Mouse (Mus musculus) midbrain, embryonic 12.5 days (tissue): ENCODE data around the gene 5730455P16Rik. TPM values are rescaled to one million over a fixed set of nuclear protein-coding genes. Genes with fewer than 3 reads are reported as not detected.
A peak's percentile ranks its signal among the peaks of the same experiment; 100 is the strongest.
"Not testable (repeated sequence)": the region's sequence is repeated elsewhere in the genome, so short reads cannot be mapped to it uniquely, and the experiment has no call there.

ENCODE experiments used
- ATAC-seq: fragments of 200-750 bp; cut with Nextera tagmentation; 2 replicates; pipeline ENCODE4 v1.8.0; 2017; ENCODE audit warnings: low read depth, moderate TSS enrichment, moderate library complexity; ENCODE audit not compliant: low FRiP score
- H3K27ac ChIP-seq: fragments of 300-500 bp; sonication (generic); replicated peaks from 2 replicates; pipeline ENCODE4 v1.5.1; 2016; ENCODE audit warnings: mild to moderate bottlenecking
- H3K27me3 ChIP-seq: fragments of 300-500 bp; sonication (generic); 2 replicates; pipeline ENCODE4 v1.6.1; 2016; ENCODE audit warnings: mild to moderate bottlenecking
- H3K36me3 ChIP-seq: fragments of 300-500 bp; sonication (generic); 2 replicates; pipeline ENCODE4 v1.6.1; 2016
- H3K4me1 ChIP-seq: fragments of 300-500 bp; sonication (generic); 2 replicates; pipeline ENCODE4 v1.6.1; 2016
- H3K4me2 ChIP-seq: fragments of 300-500 bp; sonication (generic); replicated peaks from 2 replicates; pipeline ENCODE4 v1.6.1; 2016; ENCODE audit warnings: mild to moderate bottlenecking, moderate library complexity
- H3K4me3 ChIP-seq: fragments of 300-500 bp; sonication (generic); 2 replicates; pipeline ENCODE4 v1.5.1; 2016; ENCODE audit warnings: mild to moderate bottlenecking
- H3K9ac ChIP-seq: fragments of 300-500 bp; sonication (generic); replicated peaks from 2 replicates; pipeline ENCODE4 v1.6.1; 2016; ENCODE audit warnings: mild to moderate bottlenecking, moderate library complexity
- H3K9me3 ChIP-seq: fragments of 300-500 bp; sonication (generic); 2 replicates; pipeline ENCODE4 v1.6.1; 2016; ENCODE audit warnings: mild to moderate bottlenecking
- WGBS: fragments of 180-500 bp; shearing (Covaris S2); methylation state at CpG from one replicate; pipeline ENCODE4 v1.1.7; 2016; 5-methylcytosine and 5-hydroxymethylcytosine counted together
- polyA plus RNA-seq: library from polyadenylated mRNA; unstranded; fragments of >200 nt; fragmentation: Nextera tagmentation; extraction: Ambion mirVana; gene quantifications from 2 replicates; pipeline ENCODE4 v1.2.1, GENCODE M21; 2016

Gene 5730455P16Rik
- 31.4 and 34.4 TPM in 2 replicates for polyA plus RNA-seq

DNA sequence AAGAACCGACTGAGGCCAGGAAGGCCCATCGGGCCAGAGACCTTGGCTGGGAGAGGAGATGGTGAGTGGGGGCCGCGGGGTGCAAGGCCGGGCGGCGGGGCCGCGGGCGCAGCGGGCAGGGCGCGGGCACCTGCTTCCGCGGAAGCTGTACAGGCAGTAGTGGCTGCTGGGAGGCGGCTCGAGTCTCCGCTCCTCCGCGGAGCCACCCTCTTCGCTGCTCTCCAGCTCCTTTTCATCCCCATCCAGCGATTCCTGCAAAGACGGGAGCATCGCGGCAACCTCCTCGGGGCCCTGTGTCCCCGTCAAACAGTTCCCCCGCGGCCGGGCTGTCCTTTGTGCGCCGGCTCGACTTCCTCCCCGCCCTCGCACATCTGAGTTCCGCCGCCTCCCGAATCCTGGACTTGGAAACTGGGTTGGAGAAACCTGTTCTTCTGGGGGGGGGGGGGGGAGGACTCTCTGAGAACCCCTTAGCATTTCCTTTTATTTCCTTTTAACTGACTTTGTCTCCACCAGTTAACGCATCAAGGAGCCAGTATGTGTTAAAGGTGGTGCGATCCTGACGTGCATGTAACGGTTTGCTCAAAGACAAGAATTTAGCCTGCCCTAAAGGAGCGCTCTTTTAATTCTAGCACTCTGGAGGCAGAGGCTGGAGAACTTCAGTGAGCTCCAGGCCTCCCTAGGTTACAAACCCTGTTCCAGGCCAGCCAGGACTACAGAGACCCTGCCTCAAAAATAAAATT lies at the start of gene 5730455P16Rik:
TSS of gene 5730455P16Rik (minus strand) at position 323 of the 740 bp plus-strand sequence.
- Histone ChIP-seq H3K36me3 (peaks cover 17% of the 10 kb centered on the region), H3K4me3 (peak within 1 kb of the TSS; percentile 85), H3K9me3 (no peaks in the 10 kb centered on the region), H3K27ac (peak within 1 kb of the TSS; percentile 96), H3K4me1 (peaks cover 8% of the 10 kb centered on the region), H3K27me3 (no peaks in the 10 kb centered on the region), H3K4me2 (peak within 1 kb of the TSS; percentile 77), H3K9ac (peak within 1 kb of the TSS; percentile 96)
- 2% methylated on average over 43 of the region's 43 CpGs for WGBS
- peak; percentile 83 for ATAC-seq

DNA sequence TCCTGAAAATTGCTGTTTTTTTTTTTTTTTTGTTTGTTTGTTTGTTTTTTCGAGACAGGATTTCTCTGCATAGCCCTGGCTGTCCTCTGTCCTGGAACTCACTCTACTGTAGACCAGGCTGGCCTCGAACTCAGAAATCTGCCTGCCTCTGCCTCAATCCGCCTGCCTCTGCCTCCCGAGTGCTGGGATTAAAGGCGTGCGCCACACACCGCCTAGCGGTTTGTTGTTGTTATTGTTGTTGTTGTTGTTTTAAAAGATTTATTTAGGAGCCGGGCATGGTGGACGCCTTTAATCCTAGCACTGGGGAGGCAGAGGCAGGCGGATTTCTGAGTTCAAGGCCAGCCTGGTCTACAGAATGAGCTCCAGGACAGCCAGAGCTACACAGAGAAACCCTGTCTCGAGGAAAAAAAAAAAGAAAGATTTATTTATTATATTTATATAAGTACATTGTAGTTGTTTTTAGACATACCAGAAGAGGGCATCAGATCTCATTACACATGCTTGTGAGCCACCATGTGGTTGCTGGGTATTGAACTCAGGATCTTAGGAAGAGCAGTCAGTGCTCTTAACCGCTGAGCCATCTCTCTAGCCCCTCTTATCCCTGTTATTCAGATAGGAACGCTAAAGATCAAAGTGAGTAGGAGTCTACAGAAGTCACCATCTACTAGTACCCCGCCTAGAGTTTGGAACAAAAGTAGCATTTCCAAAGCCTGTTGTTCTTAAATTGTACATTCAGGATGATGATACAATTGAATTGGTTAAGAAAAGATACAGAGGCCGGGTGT lies 48.4 kb upstream of the 5730455P16Rik start:
- not testable (repeated sequence) for H3K9me3 ChIP-seq, H3K9ac ChIP-seq, H3K27ac ChIP-seq, H3K4me3 ChIP-seq, H3K4me1 ChIP-seq, H3K36me3 ChIP-seq, H3K4me2 ChIP-seq, H3K27me3 ChIP-seq, ATAC-seq
- WGBS: 84% methylated on average over 16 of the region's 16 CpGs

DNA sequence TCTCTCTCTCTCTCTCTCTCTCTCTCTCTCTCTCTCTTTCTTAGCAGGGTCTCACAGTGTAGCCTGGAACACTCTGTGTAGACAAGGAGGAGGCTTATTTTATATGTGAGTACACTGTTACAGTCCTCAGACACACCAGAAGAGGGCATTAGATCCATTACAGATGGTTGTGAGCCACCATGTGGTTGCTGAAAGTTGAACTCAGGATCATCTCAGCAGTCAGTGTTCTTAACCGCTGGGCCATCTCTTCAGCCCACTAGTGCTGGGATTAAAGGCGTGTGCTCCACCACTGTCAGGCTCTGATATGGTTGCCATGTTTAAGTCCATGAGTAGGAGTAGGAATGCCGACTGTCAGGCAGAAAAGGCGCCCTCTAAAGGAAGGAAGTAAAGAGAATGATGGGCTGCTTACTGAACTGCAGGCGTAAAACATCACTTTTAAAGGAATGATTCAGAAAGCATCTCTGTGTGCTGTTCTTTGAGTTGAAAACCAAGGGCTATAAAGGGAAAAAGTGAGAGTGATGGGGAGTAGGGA lies 47.5 kb upstream of the 5730455P16Rik start:
- 64% methylated on average over 5 of the region's 5 CpGs for WGBS
- no peak overlapping the region for H3K4me2 ChIP-seq
- no peak overlapping the region for H3K4me3 ChIP-seq
- H3K4me1 ChIP-seq: peaks cover 9% of the 10 kb centered on the region
- ATAC-seq: no peak
- H3K9ac ChIP-seq: no peak overlapping the region
- no peak overlapping the region for H3K27ac ChIP-seq
- no peaks in the 10 kb centered on the region for H3K27me3 ChIP-seq
- no peaks in the 10 kb centered on the region for H3K9me3 ChIP-seq
- H3K36me3 ChIP-seq: no peaks in the 10 kb centered on the region

DNA sequence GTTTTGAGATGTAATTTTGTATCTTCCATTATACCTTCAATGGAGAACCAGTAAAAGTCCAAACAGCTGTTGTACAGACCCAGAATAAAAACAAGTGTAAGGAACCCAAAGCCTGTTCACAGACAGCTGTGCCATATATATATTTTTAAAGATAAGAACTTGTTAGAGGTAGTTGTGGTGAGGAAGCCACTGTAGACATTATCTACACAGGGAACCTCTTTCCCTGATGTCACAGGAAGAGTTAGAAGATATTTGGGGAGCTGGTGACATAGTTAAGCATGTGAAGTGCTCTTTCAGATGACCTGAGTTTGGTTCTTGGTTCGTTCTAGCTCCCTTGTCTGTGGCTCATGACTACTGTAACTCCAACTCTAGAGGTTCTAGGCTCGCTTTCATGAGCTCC lies 46.9 kb upstream of the 5730455P16Rik start:
- Histone ChIP-seq H3K4me3 (no peak overlapping the region), H3K27ac (no peak overlapping the region), H3K36me3 (no peaks in the 10 kb centered on the region), H3K4me2 (no peak overlapping the region), H3K9me3 (no peaks in the 10 kb centered on the region), H3K4me1 (peaks cover 5% of the 10 kb centered on the region), H3K9ac (no peak overlapping the region), H3K27me3 (no peaks in the 10 kb centered on the region)
- 81% methylated on average over 2 of the region's 2 CpGs for WGBS
- ATAC-seq: no peak

DNA sequence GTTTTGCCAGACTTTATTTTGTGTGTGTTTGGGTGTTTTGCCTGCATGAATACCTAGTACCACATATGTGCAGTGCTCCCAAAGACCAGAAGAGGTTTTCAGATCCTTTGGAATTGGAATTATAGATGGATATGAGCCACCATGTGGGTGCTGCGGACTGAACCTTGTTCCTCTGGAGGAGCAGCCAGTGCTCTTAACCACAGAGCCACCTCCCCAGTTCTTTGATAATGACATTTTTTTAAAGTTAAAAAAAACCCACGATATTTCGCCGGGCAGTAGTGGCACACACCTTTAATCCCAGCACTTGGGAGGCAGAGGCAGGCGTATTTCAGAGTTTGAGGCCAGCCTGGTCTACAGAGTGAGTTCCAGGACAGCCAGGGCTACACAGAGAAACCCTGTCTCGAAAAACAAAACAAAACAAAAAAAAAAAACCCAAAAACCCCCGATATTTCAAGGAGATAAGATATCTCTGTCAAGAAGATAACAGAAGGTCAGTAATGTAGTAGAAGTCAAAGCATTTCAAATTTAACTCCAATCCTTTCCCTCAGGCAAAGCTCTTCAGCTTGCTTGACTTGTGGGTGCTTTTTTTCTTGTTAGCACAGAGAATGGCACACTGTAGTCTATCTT lies 43.7 kb upstream of the 5730455P16Rik start:
- Histone ChIP-seq H3K4me1 (no peaks in the 10 kb centered on the region), H3K27me3 (no peaks in the 10 kb centered on the region), H3K9me3 (no peaks in the 10 kb centered on the region), H3K27ac (no peak overlapping the region), H3K36me3 (peaks cover 8% of the 10 kb centered on the region), H3K9ac (no peak overlapping the region), H3K4me2 (no peak overlapping the region), H3K4me3 (no peak overlapping the region)
- ATAC-seq: no peak
- 91% methylated on average over 7 of the region's 7 CpGs for WGBS

DNA sequence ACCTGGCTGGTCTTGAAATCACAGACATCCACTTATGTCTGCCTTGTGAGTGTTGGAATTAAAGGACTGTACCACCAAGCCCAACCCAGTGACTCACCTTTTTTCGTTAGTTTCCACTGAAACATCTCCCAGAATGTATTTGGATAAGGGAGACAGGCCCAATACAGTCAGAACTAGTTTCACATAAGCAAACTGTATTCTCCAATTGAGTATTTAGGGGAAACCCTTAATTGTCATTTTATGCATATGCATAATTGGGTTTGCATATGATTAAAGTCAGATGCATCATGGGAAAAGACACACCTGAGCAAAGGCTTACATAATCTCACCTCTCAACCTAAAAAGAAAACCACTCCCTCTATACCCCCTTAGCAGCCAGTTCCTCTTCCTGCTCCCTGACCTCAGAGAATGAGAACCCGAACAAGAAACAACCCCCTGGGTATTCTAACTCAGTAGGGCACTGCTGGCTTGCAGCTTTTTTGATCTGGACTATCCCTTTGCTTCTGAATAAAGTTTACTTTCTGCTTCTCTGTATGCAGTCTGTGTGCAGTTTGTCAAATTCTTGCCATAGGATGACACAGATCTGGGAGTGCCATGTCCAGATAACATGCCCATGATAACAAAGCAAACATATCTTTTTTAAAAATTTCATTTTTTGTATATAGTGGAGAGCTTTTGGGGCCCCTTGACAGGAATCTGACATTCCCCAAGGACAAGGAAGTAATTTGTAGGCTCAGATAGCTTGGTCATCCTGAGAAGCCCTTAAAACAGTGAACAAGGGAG lies 42.6 kb upstream of the 5730455P16Rik start:
- Histone ChIP-seq H3K27me3 (no peaks in the 10 kb centered on the region), H3K9ac (no peak overlapping the region), H3K4me3 (no peak overlapping the region), H3K27ac (no peak overlapping the region), H3K4me2 (no peak overlapping the region), H3K4me1 (no peaks in the 10 kb centered on the region), H3K36me3 (peaks cover 14% of the 10 kb centered on the region), H3K9me3 (no peaks in the 10 kb centered on the region)
- 67% methylated on average over 2 of the region's 2 CpGs for WGBS
- no peak for ATAC-seq

DNA sequence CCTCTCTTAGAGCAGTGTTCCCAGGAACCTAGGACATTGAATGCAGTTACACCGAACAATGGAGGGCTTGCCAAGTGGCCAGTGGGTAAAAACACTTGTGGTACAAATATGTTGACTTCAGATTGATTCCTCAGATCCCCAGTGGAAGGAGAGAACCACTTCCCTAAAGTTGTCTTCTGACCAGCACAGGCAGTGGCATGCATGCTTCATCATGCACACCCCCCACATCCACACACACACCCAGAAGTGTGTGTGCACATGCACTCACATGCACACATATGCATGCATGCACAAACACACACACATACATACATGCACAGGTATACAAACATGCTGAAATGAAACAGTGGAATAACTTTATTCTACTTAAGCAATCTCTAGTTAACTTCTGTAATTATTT lies 41.9 kb upstream of the 5730455P16Rik start:
- Histone ChIP-seq H3K9ac (no peak overlapping the region), H3K9me3 (no peaks in the 10 kb centered on the region), H3K27me3 (no peaks in the 10 kb centered on the region), H3K27ac (no peak overlapping the region), H3K36me3 (peaks cover 20% of the 10 kb centered on the region), H3K4me3 (no peak overlapping the region), H3K4me1 (no peaks in the 10 kb centered on the region), H3K4me2 (no peak overlapping the region)
- WGBS: 85% methylated on average over 1 of the region's 1 CpGs
- no peak for ATAC-seq

DNA sequence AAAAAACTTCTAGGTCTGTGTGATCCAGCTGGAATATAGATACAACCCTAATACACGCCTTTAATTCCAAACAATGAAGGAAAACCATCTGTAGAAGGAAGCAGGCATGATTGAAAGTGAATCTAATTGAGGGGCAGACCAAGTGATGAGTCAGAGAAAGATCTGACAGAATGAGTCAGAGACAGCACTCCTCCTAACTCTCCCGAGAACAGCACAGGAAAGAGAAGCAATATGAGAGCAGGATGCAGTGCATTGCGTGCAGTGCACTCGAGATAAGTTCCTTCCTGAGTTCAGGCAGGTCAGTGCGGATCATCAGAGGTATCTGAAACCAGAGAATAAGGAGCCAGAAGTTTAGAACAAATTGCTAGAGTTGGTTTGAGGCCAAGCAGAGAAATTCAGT lies 39.3 kb upstream of the 5730455P16Rik start:
- no peak overlapping the region for H3K4me2 ChIP-seq
- H3K36me3 ChIP-seq: peaks cover 25% of the 10 kb centered on the region
- no peaks in the 10 kb centered on the region for H3K9me3 ChIP-seq
- ATAC-seq: no peak
- no peaks in the 10 kb centered on the region for H3K27me3 ChIP-seq
- no peak overlapping the region for H3K9ac ChIP-seq
- no peak overlapping the region for H3K4me3 ChIP-seq
- 96% methylated on average over 5 of the region's 5 CpGs for WGBS
- H3K4me1 ChIP-seq: no peaks in the 10 kb centered on the region
- no peak overlapping the region for H3K27ac ChIP-seq

DNA sequence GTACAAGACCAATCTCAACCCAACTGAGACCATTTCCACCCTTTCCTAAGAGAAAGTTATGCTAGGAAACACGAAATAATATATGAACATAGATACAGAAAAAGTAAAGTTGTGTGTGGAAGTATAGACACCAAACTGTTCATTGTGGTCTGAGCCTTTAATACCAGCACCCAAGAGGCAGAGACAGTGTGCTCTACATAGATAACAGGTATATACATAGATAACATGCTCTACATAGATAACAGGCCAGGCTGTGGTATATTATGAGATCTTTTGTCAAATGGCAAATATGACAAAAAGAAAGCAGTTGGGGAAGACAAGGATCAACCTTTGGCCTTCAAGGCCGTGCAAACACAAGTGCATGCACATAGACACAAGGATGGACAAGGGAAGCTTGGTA lies 32.5 kb upstream of the 5730455P16Rik start:
- 96% methylated on average over 2 of the region's 2 CpGs for WGBS
- Histone ChIP-seq H3K36me3 (peaks cover 51% of the 10 kb centered on the region), H3K4me3 (no peak overlapping the region), H3K4me2 (no peak overlapping the region), H3K9me3 (no peaks in the 10 kb centered on the region), H3K9ac (no peak overlapping the region), H3K4me1 (no peaks in the 10 kb centered on the region), H3K27me3 (no peaks in the 10 kb centered on the region), H3K27ac (no peak overlapping the region)
- no peak for ATAC-seq

DNA sequence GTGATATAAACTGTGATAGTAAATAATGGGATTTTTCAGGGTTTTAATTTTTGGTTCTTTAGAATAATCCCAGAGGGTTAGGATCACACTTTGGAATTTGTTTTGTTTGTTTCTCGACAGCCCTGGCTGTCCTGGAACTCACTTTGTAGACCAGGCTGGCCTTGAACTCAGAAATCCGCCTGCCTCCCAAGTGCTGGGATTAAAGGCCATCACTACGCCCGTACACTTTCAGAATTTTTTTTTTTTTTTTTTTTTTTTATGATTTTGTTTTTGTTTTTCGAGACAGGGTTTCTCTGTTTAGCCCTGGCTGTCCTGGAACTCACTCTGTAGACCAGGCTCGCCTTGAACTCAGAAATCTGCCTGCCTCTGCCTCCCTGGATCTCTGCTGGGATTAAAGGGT lies 30.0 kb upstream of the 5730455P16Rik start:
- not testable (repeated sequence) for H3K9ac ChIP-seq, H3K4me2 ChIP-seq, H3K27me3 ChIP-seq, H3K27ac ChIP-seq, H3K4me3 ChIP-seq, ATAC-seq, H3K4me1 ChIP-seq, H3K9me3 ChIP-seq
- WGBS: 92% methylated on average over 6 of the region's 6 CpGs
- H3K36me3 ChIP-seq: peaks cover 58% of the 10 kb centered on the region

DNA sequence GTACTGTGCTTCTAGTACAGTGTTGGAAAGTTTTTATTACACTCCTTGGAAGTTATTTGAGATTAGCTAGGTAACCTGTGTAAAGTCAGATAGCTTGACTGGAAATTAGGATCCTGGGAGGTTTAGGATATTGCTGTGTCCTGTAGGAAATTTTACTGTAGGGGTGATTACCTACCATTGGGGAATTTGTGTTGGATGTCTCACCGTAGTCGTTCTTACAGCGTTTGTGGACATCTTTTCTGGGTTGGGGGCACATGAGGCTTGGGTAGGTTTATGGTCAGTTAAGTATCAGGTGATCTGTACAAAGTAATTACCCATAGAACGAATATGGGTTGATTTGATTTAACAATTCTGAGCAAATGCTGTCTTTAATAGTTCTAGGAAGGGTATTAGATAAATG lies 18.8 kb upstream of the 5730455P16Rik start:
- H3K27me3 ChIP-seq: no peaks in the 10 kb centered on the region
- H3K36me3 ChIP-seq: peaks cover 69% of the 10 kb centered on the region
- WGBS: 92% methylated on average over 4 of the region's 4 CpGs
- H3K4me3 ChIP-seq: no peak overlapping the region
- H3K27ac ChIP-seq: no peak overlapping the region
- H3K9ac ChIP-seq: no peak overlapping the region
- no peak overlapping the region for H3K4me2 ChIP-seq
- H3K4me1 ChIP-seq: no peaks in the 10 kb centered on the region
- no peak for ATAC-seq
- no peaks in the 10 kb centered on the region for H3K9me3 ChIP-seq
